Mouse (Mus musculus) forebrain, embryonic 11.5 days (tissue): ENCODE data around the gene Map4k3. TPM values are rescaled to one million over a fixed set of nuclear protein-coding genes. Genes with fewer than 3 reads are reported as not detected.

Experiments
- ATAC-seq: fragments of 200-750 bp; cut with Nextera tagmentation; replicated peaks from 2 replicates; pipeline ENCODE4 v1.8.0; 2017; ENCODE audit warnings: moderate TSS enrichment; ENCODE audit not compliant: low FRiP score
- DNase-seq: peaks from one replicate; pipeline ENCODE4 v3.0.0-alpha.2; 2017; ENCODE audit warnings: low spot score
- H3K27ac ChIP-seq: fragments of 300-500 bp; sonication (generic); 2 replicates; pipeline ENCODE4 v1.5.1; 2014; ENCODE audit warnings: low read depth, low read length
- H3K27me3 ChIP-seq: fragments of 300-500 bp; sonication (generic); 2 replicates; pipeline ENCODE4 v1.6.1; 2014; ENCODE audit warnings: mild to moderate bottlenecking, low read length, mixed read lengths; ENCODE audit not compliant: control insufficient read depth, insufficient read depth
- H3K36me3 ChIP-seq: fragments of 300-500 bp; sonication (generic); 2 replicates; pipeline ENCODE4 v1.6.1; 2014; ENCODE audit warnings: mild to moderate bottlenecking, low read length, moderate library complexity, mixed read lengths; ENCODE audit not compliant: control insufficient read depth, insufficient read depth
- H3K4me1 ChIP-seq: fragments of 300-500 bp; sonication (generic); replicated peaks from 2 replicates; pipeline ENCODE4 v1.6.1; 2014; ENCODE audit warnings: low read length, mixed read lengths; ENCODE audit not compliant: control insufficient read depth, insufficient read depth
- H3K4me2 ChIP-seq: fragments of 300-500 bp; sonication (generic); 2 replicates; pipeline ENCODE4 v1.6.1; 2014; ENCODE audit warnings: low read depth, mild to moderate bottlenecking, low read length, moderate library complexity, mixed read lengths; ENCODE audit not compliant: severe bottlenecking
- H3K4me3 ChIP-seq: fragments of 300-500 bp; sonication (generic); 2 replicates; pipeline ENCODE4 v1.5.1; 2014; ENCODE audit warnings: low read depth, low read length
- H3K9ac ChIP-seq: fragments of 300-500 bp; sonication (generic); 2 replicates; pipeline ENCODE4 v1.6.1; 2014; ENCODE audit warnings: low read length
- H3K9me3 ChIP-seq: fragments of 300-500 bp; sonication (generic); 2 replicates; pipeline ENCODE4 v1.6.1; 2016; ENCODE audit warnings: low read length, mixed read lengths; ENCODE audit not compliant: control insufficient read depth
- WGBS: fragments of 180-500 bp; shearing (Covaris S2); extraction: QIAGEN DNeasy Blood & Tissue Kit; methylation state at CpG from one replicate; pipeline ENCODE4 v1.1.7; 2014; 5-methylcytosine and 5-hydroxymethylcytosine counted together
- polyA plus RNA-seq: library from polyadenylated mRNA; unstranded; fragments of >200 nt; fragmentation: Nextera tagmentation; extraction: Ambion mirVana; gene quantifications from 2 replicates; pipeline ENCODE4 v1.2.1, GENCODE M21; 2014

Gene Map4k3
- polyA plus RNA-seq, 1 experiment from 2014 or later = 28.1 TPM

DNA sequence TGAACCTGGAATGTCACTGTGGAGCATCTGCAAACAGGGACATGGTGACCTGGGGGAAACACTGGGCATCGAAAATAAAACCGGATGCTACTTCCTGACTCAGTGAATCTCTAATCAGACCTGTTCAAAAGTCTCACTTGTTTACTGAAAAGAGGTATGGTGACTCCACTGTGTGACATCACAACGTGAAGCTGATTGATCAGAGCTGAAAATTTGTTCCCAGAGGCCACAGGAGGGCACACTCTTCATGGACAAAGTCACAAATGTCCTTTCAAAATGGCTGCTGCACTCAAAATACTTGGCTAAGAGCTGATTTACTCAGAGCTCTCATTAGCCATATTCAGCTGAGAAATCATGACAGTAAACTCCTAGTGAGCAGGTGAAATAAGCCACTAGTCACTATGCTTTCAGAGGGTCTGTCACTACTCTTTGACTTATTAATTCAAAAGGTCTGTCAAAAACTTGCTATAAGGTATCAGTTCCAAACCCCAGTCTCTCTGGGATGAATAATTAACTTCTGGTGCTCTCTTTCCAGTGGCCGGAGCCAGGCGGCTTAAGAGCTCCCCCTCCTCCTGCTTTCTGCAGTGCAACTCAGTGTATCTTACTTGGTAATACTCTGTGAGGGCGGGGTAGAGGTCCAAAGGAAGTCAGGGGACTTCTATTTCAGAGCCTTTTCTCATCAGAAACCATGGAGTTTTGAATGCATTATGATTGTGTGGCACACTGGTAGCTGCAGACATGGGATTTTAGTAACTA lies 44.3 kb downstream of the Map4k3 start:
- Histone ChIP-seq H3K4me1 (0 out of 2 replicates have a peak, but pooled peaks cover 2% of the 10 kb centered on the region), H3K27me3 (no peaks in the 10 kb centered on the region), H3K9me3 (no peaks in the 10 kb centered on the region), H3K9ac (no peak overlapping the region), H3K27ac (no peak overlapping the region), H3K4me3 (no peak overlapping the region), H3K36me3 (no peaks in the 10 kb centered on the region), H3K4me2 (no peak overlapping the region)
- ATAC-seq = no peak
- WGBS = 51% methylated on average over 6 of the region's 6 CpGs
- no peak for DNase-seq

DNA sequence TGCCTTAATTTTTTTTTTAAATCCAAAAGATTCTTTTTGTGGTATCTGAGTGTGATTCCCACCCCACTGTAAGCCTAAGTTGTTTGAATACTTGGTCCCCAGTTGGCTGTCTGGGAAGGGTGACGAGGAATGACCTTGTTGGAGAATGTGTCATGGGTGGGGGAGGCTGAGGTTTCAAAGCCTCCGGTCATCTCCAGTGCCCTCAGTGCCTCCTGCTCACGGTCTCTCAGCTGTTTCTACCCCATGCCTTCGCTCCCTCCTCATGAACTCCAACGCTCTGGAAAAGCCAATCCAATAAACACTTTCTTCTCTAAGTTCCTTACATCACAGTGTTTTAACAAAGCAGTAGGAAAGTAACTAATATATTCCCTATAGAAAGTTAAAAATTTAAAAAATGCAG lies 45.2 kb downstream of the Map4k3 start:
- 0 out of 2 replicates have a peak, but pooled peaks cover 2% of the 10 kb centered on the region for H3K4me1 ChIP-seq
- H3K36me3 ChIP-seq = no peaks in the 10 kb centered on the region

DNA sequence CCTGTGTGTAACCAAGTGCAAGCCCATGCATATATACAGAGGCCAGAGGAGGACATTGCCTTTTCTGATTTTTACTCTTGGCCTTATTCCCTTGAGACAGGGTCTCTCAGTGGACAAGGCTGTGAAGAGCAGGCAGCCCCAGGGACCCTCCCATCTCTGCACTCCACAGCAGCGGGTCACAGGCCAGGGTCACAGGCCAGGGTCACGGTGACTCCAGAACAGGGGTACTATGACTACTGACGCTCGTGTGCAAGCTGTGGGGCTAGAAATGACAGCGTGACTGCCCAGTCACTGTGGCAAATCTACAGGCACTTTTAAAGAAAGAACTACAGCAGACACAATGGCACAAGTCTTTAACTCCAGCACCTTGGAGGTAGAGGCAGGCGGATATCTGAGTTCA lies 50.1 kb downstream of the Map4k3 start:
- 84% methylated on average over 6 of the region's 6 CpGs for WGBS
- H3K4me1 ChIP-seq = no peaks in the 10 kb centered on the region

More for the DNA sequence above, 45.2 kb downstream of the Map4k3 start:
- Histone ChIP-seq H3K4me2 (no peak overlapping the region), H3K9me3 (no peaks in the 10 kb centered on the region), H3K4me3 (no peak overlapping the region), H3K27me3 (no peaks in the 10 kb centered on the region), H3K9ac (no peak overlapping the region), H3K27ac (no peak overlapping the region)
- no peak for DNase-seq
- 82% methylated on average over 5 of the region's 5 CpGs for WGBS
- ATAC-seq = no peak

DNA sequence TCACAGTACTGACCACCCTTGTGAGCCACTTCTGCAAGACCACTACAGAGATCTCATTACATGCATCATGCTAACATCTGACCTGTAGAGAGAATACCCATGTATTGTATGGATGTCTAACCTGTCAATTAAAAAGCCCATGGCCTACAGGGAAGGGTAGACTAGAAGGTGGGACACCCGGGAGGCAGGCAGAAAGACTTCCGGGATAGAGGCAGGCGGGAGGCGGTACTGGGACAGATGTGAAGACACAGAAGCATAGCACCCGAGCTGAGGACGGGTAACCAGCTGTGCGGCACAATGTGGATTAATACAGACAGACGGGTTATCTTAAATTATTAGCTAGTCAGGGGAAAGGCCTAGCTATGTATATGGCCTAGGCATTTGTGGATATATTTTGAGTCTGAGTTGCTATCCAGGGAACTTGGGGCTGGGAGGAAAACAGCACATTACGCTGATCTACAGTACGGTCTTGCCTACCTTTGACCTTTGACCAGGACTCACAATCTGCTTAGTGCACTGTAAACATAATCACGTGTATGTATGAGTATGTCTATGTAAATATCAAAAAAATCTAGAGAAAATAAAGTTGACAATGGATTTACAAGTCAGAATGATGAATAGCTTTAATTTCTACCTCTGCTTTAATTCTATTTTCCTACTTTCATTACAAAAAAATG lies 51.3 kb downstream of the Map4k3 start:
- no peak overlapping the region for H3K9ac ChIP-seq
- no peaks in the 10 kb centered on the region for H3K27me3 ChIP-seq
- no peak overlapping the region for H3K4me2 ChIP-seq
- WGBS = 84% methylated on average over 11 of the region's 11 CpGs
- no peak for ATAC-seq
- H3K9me3 ChIP-seq = no peaks in the 10 kb centered on the region
- H3K27ac ChIP-seq = no peak overlapping the region
- no peaks in the 10 kb centered on the region for H3K36me3 ChIP-seq
- H3K4me3 ChIP-seq = no peak overlapping the region
- DNase-seq = no peak
- no peaks in the 10 kb centered on the region for H3K4me1 ChIP-seq

More for the DNA sequence above, 50.1 kb downstream of the Map4k3 start:
- no peak overlapping the region for H3K4me3 ChIP-seq
- no peaks in the 10 kb centered on the region for H3K9me3 ChIP-seq
- no peaks in the 10 kb centered on the region for H3K27me3 ChIP-seq
- ATAC-seq (no peak), DNase-seq (no peak)
- H3K4me2 ChIP-seq = no peak overlapping the region
- H3K36me3 ChIP-seq = no peaks in the 10 kb centered on the region
- no peak overlapping the region for H3K27ac ChIP-seq
- no peak overlapping the region for H3K9ac ChIP-seq

DNA sequence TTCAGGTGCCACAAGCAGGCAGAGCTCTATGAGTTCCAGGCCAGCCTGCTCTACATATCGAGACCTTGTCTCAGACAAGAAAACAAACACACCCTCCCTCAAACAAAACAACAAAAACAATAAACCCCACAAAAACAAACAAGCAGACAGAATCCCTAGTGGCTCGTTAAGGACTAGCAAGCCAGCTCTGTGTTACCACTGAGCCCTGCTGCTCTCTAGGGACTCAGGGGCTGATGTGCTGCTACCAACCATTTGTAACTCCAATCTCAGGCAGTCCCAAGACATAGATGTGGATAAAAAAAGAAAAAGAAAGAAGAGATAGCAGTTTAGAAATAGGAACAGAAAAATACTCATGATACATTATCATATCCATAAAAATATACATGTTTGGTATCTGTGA lies 52.1 kb downstream of the Map4k3 start:
- no peaks in the 10 kb centered on the region for H3K9me3 ChIP-seq
- no peak for ATAC-seq
- no peak overlapping the region for H3K4me3 ChIP-seq
- no peaks in the 10 kb centered on the region for H3K27me3 ChIP-seq
- DNase-seq = no peak
- H3K9ac ChIP-seq = no peak overlapping the region
- no peaks in the 10 kb centered on the region for H3K36me3 ChIP-seq
- H3K4me2 ChIP-seq = no peak overlapping the region
- H3K4me1 ChIP-seq = peaks cover 2% of the 10 kb centered on the region; the same call in 1 of the 2 replicates
- 64% methylated on average over 2 of the region's 2 CpGs for WGBS
- H3K27ac ChIP-seq = no peak overlapping the region

DNA sequence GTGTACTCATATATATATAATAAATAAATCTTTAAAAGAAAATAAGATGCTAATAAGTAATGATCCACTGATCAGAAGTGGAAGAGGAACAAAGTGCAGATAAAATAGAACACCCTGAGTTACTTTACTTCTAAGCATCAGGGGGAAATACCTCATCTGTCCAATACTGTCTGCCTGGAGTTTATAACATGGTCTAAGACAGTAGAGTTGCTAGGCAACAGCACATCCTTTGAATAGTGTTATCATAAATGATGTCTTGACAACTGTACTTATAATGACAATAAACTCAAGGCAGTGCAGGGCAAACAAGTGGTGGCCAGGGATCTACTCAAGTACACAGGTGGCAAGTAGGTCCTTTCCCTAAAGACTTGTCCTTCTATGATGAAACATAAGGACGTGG lies 57.9 kb downstream of the Map4k3 start:
- WGBS = 83% methylated on average over 1 of the region's 1 CpGs
- Histone ChIP-seq H3K27me3 (no peaks in the 10 kb centered on the region), H3K9ac (no peak overlapping the region), H3K4me2 (no peak overlapping the region), H3K36me3 (no peaks in the 10 kb centered on the region), H3K27ac (no peak overlapping the region), H3K9me3 (no peaks in the 10 kb centered on the region), H3K4me3 (no peak overlapping the region), H3K4me1 (peaks cover 2% of the 10 kb centered on the region; the same call in 1 of the 2 replicates)
- DNase-seq (no peak), ATAC-seq (no peak)

DNA sequence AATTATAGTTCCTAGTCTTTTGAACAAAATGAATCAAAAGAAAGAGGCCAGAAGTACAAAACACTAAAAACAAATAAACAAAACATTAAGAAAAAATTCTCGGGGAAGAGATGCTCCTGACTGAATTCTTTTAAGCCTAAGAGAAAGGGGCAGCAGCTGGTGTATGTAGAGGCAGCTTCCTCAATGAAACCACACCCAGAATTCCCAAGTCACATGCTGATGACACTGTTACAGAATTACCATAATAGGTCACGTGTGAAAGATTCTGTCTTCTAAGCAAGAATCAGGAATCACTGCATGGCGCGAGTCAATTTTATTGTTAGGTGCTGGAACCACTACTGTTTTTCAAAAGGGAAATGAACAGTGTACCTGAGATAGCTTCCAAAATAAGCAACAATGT lies 64.7 kb downstream of the Map4k3 start:
- no peak overlapping the region for H3K4me3 ChIP-seq
- no peak for DNase-seq
- H3K4me1 ChIP-seq = no peaks in the 10 kb centered on the region
- no peaks in the 10 kb centered on the region for H3K36me3 ChIP-seq
- no peak overlapping the region for H3K27ac ChIP-seq
- 89% methylated on average over 4 of the region's 4 CpGs for WGBS
- no peaks in the 10 kb centered on the region for H3K9me3 ChIP-seq
- no peaks in the 10 kb centered on the region for H3K27me3 ChIP-seq
- H3K9ac ChIP-seq = no peak overlapping the region
- no peak overlapping the region for H3K4me2 ChIP-seq
- ATAC-seq = no peak

DNA sequence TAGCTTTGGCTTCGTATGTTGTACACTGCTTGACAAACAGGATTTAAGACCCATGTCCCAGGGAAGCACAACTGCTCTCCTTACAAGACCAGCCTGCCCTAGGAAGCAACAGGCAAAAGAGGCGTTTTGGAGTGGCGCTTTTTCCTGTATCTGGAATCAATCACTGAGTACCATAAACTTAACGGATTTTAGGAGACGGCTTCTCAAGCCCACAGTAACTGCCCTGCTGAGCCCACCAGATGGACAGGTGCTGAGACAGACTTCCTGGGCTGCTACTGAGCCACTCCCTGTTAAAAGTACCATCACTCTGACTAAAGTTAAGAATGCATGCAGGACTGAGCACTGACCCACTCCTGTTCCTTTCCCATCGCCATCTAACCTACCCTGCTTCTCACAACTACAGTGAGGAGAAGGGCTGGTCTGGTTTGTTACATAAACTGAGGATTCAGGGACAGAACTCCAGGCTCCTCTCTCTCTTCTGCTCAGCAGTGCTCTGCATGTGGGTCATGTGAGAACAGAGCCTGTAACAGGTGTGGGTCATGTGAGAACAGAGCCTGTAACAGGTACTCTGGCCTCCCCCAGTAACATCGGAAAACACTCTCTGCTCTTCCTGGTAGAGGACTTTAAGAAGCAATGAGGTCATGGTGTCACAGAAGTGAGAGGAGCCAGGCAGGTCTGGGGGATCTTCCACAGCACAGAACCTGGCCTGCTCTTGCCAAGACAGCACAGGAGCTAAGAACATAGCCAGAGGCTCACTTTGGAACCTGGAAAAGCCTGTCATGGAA lies 65.3 kb downstream of the Map4k3 start:
- ATAC-seq = no peak
- Histone ChIP-seq H3K27ac (no peak overlapping the region), H3K27me3 (no peaks in the 10 kb centered on the region), H3K9me3 (no peaks in the 10 kb centered on the region), H3K4me1 (no peaks in the 10 kb centered on the region), H3K4me2 (no peak overlapping the region), H3K36me3 (no peaks in the 10 kb centered on the region), H3K4me3 (no peak overlapping the region), H3K9ac (no peak overlapping the region)
- no peak for DNase-seq
- WGBS = 88% methylated on average over 7 of the region's 7 CpGs
